Mouse (Mus musculus): ENCODE measurements around the gene Gm49325.

Gene Gm49325

DNA sequence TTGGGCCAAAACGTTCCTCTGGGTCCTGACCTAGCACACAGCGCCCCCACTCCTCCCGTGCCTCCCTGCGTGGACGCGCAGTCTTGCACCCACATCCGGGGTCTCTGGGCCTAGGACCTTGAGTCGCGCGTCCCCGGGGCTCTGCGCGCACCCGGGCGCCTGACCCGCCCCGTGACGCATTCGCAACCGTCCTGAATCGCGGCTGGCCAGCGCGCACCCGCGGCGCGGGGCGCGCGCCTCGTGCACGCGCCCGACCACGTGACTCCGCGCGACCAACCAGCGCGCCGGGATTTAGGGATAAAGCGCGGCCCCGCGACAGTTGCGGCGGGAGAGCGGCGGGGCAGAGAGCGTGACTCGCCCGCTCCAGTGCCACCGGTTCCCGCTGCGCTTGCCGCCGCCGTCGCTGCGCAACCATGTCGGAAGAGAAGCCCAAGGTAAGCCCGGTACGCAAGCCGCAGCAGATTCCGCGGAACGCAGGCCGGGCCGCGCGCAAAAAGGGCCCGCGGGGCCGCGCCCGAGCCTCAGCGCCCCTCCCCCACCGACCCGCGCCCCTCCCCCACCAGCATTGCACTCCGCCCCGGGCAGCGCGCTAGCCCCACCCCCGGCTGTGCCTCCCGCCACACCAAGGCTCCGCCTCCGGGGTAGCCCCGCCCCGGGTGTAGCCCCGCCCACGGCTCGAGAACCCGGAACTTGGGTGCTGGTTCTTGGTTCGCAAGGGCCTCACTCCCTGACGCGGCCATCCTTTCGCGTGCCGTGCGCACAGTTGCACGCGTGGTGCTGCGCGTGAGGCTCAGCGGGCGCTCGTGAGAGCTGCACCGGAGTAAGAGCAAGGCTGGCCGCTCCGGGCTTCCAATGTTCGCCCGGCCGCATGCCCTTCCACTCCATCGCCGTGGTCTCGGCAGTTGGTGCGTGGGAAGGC lies at the start of gene Gm49325, which contains the start of gene Sumo3:
Gm49325 (plus strand) TSS at position 290 of the 919 bp plus-strand sequence.
Sumo3 (plus strand) TSS at position 190 of the 919 bp plus-strand sequence.
- peak; percentile 96 to 97 for DNase-seq

DNA sequence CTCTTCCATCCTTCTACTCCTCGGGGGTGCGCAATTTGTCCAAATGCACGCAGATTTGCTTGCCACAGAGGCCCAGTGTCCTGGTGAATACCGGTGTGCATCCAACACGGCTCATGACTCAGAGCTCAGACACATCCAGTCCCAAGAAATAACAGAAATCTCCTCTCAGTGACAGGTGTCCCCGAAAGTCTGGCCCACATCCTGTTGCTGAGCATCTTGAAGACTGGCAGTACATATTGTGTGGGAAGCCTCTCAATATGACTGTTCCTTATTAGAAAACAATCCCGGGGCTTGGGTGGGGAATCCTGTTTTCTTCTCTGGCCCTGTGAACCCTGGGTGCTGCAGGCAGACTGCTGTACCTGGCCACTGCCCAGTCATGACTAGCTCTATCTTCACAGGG lies 49.4 kb upstream of the Gm49325 start:
- DNase-seq, result no peak

DNA sequence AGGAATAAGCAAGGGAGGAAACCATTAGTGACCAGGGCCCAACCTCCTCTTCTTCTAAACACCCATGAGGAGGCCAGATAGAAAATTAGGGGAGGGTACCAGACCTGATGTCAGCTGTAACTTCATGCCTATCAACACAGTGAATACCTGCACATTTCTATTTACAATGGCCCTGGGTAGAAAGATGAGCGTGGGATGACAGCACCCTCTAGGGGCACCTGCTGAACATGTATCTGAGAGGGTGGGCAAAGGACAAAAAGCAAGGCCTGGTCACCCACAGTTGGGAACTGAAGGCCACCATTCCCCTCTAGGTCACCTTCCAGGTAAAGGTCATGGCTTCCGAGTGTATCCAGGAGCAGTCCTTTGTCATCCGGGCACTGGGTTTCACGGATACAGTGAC lies 48.4 kb upstream of the Gm49325 start:
- no peak for DNase-seq

DNA sequence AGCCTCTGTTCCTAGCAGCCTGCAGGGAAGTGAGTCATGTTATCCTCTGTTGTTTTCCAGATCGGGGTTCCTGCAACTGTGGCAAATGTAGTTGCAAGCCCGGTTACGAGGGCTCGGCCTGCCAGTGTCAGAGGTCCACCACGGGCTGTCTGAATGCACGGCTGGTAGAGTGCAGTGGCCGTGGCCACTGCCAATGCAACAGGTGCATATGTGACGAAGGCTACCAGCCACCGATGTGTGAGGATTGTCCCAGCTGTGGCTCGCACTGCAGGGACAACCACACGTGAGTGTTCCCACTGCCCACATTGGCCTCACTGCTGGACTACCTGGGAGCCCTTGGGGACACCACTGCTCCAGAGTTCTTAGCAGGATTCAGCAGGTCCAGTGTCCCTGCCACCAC lies 45.9 kb upstream of the Gm49325 start:
- DNase-seq, result no peak

DNA sequence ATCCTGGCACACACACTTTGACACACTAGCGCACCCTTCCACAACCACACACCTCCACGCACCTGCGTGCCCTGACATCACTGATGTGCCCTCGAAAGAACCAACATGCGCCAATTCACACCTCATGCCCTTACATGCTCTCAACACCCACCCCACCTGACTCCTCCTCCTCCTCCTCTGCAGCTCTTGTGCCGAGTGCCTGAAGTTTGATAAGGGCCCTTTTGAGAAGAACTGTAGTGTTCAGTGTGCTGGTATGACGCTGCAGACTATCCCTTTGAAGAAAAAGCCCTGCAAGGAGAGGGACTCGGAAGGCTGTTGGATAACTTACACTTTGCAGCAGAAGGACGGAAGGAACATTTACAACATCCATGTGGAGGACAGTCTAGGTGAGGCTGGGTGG lies 45.2 kb upstream of the Gm49325 start:
- no peak for DNase-seq

DNA sequence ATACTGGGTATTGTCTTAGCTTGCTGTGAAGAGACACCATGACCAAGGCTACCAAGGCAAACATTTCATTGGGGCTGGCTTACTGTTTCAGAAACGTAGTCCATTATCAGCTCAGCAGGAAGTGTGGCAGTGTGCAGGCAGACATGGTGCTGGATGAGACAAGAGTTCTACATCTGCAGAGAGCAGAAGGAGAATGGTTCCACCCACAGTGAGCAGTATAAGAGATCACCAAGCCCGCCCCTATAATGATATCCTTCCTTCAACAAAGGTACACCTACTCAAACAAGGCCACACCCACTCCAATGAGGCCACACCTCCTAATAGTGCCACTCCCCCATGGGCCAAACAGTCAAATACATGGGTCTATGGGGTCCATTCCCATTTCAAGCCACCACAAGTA lies 44.5 kb upstream of the Gm49325 start:
- DNase-seq, result no peak

DNA sequence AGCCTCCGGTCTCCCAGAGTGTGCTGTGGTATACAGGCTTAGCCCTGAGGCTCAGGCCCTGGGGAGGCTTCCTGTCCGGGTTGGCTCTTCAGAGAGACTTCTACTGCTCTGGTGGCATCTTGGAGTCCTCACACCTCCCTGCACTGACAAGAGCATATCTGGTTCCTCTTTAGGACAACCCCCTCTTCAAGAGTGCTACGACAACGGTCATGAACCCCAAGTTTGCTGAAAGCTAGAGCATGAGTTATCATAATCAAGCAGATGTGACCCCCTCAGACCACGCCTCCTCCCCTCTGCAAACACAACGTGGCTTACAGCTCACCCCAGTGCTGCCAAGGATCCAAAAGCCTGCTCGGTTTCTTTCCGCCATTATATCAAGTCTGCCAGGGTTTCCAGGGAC lies 41.0 kb upstream of the Gm49325 start:
- no peak for DNase-seq

DNA sequence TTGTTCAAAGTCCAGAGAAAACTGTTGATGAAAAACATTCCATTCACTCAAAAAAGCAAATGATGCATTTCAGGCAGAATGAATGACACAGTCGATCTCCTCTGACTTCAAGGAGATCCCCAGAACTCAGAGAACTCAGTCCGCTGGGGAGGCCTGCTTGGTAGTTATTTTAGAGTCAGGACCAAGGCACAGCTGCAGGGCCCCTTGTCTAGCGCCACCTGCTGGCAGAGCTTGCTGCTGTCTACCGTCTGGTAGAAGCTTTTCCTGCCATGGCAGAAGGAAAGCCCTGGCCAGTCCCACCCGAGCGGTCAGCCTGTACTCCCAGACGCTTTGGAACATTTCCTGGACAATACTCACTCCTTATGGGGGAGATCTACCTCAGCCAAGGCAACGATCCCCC lies 39.3 kb upstream of the Gm49325 start:
- peak; percentile 56 to 66 for DNase-seq

DNA sequence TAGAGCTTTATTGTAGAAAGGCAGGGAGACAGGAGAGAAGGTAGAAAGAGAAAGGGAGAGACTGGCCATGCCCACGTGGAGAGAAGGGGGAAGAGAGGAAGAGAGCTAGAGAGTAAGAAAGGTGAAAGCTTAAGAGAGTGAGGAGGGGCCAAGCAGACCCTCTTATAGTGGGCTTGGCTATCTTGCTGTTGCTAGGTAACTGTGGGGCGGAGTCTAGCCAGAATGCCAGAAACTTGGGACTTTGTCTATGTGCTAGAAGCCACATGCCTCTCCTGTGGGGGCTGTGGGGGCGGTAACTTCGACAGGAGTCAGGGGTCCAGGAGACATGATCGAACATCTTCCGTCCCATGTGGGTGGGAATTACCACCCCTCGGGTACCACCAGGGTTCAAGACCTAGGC lies 36.5 kb upstream of the Gm49325 start:
- no peak for DNase-seq

DNA sequence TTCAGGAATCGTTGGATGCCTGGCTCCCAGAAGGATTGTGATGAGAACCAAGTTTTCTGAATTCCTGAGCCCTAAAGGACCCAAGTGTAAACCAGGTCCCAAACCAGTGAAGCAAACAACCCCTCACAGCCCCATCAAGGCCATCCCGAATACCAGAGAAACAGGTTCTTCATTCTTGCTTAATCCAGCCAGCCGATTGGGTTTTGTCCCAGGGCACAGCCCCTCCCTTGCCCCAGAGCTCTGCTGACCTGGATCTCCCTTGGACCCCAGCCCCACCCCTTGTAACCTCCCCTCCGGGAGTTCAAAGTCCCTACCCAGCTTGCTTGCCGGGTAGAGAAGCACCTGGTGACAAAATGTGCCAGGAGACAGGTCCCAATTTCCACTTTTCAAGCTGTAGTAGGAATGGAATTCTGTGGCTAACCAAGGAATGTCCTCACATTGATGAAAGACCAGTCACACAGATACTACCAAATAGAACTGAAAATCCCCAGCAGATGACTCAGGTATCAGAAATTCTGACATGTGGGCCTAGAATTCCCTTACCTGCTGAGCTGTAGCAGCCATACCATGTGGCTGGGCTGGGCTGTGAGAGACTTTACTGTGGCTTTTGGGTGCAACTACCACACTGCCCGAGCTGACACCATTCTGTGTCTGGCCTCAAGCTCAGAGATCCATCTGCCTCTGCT lies 35.9 kb upstream of the Gm49325 start:
- DNase-seq, result no peak

DNA sequence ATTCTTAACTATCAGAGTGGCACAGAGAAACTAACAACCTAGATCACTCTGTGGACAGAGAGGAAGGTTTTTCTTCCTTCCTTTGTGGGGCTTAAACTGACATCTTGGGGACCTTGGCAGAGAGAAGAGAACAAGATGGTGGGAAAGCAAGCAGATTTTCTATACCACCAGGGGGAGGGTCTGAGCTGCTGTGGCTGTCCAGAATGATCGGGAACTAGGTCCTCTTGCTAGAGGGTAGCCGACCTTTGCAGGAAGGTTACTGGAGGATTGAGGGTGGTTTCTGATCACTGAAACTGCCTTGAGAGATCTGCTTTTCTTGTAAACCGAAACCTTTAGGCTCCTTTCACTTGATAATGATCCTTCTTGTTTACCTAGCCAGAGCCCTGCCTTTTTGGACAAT lies 33.8 kb upstream of the Gm49325 start:
- DNase-seq, result no peak

DNA sequence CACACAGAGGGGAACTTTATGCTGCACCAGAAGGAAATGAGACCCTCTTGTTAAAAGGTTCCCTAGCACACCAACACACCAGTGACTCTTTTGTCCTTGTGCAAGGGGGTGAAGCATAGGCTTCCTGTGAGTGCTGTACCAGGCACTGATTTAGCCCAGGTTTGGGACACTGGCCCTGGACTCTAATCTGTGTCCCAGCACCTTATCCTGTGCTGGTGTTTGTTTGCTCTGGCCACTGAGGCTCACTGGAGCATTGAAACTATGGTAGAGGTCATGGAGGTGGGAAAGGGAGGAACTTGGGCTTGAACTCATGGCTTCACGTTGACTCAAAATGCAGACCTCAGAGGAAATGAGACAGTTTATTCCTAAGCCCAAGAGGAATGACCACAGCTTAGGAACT lies 32.8 kb upstream of the Gm49325 start:
- no peak for DNase-seq

DNA sequence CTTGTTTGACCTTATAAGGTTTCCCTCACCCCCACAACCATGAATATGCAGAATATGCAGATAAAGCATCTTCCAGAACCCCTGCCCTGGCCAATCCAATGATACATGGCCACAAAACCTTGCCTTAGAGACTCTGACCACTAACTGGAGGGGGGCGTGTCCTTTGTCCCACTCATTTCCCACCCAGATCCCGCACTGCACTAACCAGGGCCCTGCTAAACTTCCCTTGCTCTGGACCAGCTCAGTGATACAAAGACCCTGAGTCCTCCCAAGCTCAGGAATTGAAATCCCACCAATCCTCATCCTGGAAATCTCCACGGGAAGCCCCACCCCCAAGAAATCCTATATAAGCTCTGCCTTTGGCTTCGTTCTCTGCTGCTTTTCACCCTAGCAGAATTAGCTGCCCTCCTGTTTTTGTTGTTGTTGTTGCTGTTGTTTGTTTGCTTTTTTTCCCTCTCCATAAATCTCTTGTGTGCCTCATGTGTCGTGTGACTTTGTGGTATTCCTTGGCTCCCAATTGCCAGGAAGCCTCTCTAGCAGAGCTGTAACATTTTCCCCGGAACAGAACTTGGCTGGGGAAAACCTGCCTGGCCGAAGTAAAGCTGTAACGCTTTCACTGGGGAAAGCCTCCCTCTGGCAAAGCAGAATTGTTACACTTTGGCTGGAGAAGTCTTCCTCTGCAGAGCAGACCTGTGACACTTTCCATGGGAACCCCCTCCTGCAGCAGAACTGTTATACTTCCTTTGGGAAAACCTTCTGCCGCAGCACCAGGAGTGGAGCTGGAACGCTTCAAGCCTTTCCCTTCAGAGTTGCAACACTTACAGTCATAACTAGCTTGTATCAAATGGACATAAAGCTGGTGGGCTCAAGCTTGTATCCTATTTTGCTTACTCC lies 25.7 kb upstream of the Gm49325 start:
- DNase-seq, result no peak

DNA sequence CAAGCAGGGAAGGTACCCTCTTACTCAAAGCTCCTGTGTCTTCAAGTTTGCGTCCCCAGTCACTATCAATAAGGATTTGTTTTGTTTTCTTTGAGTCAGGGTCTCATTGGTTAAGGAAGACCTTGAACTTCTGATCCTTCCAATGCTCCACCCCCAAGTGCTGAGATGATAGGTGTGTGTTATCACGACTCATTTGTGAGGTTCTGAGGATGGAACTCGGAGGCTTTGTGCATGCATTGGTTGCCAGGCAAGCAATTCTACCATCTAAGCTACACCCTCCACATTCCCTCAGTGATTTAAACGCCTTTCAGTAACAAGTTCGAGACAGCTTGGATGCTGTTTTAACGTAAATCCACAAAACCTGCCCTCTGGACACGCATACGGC lies 25.0 kb upstream of the Gm49325 start:
- no peak for DNase-seq

DNA sequence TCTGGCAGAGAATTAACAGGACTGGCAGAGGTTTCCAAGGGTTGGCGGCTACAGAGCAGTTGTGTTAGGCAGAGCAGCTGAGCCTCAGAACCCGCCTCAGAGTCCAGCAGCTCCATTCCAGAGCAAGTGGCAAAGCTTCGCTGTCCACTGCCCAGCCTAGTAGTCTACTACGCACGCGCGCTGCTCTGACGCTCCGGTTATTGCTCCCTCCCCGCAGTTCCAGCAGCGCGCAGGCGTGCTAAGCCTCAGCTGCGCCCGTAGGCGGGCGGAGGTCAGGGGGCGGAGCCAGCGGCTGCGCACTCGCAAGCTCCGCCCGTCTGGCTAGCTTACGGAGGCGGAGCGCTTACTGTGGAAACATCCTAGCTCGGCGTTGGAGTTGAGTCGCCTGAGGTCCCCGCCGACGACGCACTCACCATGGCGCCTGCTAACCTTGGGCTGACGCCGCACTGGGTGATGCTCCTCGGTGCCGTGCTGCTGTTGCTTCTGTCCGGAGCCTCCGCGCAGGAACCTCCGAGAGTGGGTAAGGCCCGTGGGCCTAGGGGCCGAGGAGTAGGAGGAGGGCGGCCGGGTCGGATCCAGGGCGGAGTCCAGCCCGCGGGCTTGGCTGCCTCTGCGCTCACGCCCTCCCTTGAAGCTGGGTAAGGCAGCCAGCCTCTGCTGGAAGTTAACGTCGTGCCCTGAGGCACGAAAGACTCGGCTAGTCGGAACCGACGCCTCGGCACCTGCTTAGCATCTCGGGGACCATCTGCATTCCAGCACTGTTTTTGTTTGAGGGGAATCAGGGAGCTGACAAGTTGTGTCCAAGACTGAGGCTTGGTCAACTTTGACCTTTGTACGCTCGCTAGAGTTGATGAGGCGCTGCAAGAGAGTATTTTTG lies 24.4 kb upstream of the Gm49325 start, which contains the start of gene Pttg1ip:
Pttg1ip (plus strand) TSS at position 313 of the 877 bp plus-strand sequence.
- DNase-seq, result peak; percentile 92 to 94

DNA sequence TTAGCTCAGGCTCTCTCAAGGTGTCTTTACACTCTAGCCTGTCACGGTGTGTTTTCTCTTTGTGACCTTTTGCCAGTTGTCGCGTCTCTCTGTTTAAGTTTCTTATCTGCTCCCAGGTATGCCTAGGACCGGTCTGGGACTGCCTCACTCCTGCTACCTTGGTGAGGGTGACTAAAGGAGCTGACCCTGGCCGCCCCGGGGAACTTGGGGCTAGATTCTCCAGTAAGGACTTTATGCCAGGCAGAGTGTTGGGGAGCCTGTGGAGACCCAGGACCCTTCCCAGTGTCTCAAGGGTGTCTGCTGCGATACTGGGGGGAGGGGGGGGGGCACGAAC lies 23.7 kb upstream of the Gm49325 start:
- DNase-seq, result no peak

DNA sequence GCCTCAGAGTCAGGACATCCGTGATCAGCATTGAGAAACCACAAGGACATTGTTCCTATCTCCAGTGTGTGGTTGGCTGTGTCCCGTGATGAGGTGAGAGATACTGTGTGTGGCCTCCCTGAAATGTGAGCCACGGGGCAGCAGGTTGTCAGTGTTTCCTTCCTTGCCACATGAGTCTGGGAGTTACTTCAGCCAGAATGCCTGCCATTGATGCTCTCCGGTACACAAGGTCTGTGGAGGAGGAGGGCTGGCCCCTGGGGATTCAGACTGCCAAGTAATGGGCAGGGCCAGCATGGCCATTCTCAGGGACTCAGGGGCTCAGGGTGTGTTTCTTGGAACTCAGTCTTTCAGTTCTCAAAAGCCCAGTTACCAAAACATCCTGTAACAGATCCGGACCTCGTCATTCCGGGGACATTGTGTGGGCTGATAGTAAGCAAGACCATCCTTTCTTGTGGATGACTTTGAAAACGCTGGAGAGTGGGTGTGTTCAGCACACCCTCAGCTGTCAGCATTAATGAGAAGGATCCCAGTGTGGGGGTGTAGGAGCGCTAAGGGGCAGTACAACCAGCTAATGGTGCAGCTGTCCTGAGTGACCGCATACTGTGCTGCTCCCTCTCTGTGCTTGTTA lies 22.1 kb upstream of the Gm49325 start:
- no peak for DNase-seq

DNA sequence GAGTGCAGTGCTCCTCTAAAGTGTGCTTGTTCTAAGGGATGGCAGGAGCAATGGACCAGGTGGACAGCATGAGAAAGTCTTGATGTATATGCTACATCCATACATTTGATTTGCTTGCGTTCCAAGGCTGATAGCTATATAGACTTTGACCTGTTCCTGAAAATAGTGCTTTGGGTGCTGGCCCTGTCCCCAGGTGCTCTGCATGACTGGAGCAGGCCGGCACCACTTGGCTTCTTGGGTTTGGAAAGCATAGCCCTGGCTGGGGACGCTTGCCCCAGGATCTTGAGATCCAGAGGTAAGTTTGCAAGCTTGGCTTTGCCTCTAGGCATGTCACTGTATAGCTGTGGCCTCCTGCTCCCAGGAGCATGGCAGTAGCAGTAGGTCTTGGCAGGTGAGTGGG lies 19.4 kb upstream of the Gm49325 start:
- DNase-seq, result no peak

DNA sequence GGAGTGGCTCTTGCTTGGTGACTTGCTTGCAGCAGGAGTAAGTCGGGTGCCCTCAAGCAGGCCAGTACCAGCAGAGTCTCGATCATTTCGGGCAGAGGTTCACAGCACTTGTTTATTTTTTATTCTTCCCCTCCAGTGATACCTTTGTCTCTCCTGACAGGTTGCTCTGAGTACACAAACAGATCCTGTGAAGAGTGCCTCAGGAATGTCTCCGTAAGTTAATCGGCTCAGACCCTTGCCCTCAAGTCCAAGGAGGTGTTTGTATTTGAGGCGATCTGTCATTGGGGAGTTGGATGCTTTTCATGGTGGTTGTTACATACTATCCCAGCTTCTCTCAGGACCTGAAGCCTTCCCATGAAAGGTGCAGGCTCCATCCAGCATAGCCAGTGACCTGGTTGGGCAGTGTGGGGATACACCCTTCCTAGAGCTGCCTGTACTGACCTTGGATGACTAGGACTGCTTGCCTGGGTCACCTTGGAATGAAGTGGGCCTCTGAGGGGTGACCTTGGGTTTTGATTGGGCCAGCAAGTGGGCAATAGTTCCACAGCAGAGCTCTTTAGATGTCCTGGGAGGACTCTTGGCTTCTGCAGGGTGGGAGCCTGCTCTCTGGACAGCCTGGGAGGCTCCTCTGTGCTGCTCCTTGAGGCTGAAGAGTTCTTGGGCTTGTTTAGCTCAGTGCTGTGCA lies 18.8 kb upstream of the Gm49325 start:
- no peak for DNase-seq

DNA sequence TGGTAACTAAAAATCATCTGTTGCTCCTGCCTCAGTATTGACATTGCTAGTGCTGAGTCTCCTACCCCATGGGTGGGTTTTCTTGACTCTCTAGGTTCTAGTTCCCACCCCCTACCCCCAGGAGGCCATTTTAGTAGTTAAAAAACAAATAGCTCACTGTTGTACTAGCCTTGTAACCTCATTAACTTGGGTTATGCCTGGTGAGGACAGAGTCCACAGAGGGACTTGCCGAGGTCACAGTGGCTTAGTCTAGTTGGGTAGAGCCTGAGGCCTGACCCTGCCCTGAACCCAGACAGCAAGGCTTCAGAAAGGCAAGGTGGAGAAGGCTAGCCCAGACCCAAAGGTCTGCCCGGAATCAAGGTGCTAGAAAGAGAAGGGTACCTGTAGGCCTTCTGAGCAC lies 18.0 kb upstream of the Gm49325 start:
- no peak for DNase-seq

DNA sequence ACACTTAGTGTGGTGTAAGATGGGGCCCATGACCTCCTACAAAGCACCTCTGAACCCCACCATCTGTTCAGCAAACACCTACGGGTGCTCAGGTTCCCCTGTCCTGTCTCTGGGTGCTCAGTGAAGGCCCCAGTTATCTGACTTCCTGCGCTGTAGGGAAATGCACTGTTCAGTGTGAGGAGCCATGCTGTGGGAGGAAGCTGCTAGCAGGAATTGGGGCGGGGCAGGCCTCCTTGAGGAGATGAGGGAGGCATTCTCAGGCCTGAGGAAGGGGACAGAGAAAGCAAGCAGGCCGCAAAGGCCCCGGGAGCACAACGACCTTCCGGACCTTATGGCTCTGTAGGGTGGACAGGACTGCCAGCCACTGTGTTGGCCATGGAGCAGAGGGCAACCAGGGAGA lies 16.9 kb upstream of the Gm49325 start:
- DNase-seq, result no peak

Measured in thymus, adult 18-20 months (tissue).